12 mouse cellular contexts compared by ENCODE assay signal in genomic region chr12:83582747-83583146, GRCm38 (mm10).
"Had no signal": no experiment of that assay in that cellular context is flagged by ENCODE, and none has a peak within 500 bp of the region (broad histone marks: within the 10 kb centered on the region; RNA-seq: fewer than 3 reads in every experiment).

No protein-coding gene starts in this region.

- H3K27ac ChIP-seq: intestine, embryonic 15.5 days; left cerebral cortex, adult 2 months; limb, embryonic 15.5 days; midbrain, embryonic 10.5 days; neural tube, embryonic 12.5 days had no signal

- H3K4me3 ChIP-seq: intestine, embryonic 15.5 days; left cerebral cortex, adult 2 months; limb, embryonic 15.5 days; liver, embryonic 13.5 days; midbrain, embryonic 10.5 days; neural tube, embryonic 12.5 days had no signal

- DNase-seq: liver, embryonic 13.5 days; lung, adult 18-20 months; lung, postnatal 36 days; midbrain, embryonic 14.5 days; right cerebral cortex, postnatal 14 days; thymus, adult 2 months; thymus, postnatal 25 days had no signal

- H3K4me1 ChIP-seq: intestine, embryonic 15.5 days had no signal
